Mouse (Mus musculus) adrenal gland, adult 8-10 months (tissue): ENCODE measurements around the gene Nlrc3. TPM values are rescaled to one million over a fixed set of nuclear protein-coding genes. Genes with fewer than 3 reads are reported as not detected.
"Not testable (repeated sequence)": the region's sequence is repeated elsewhere in the genome, so short reads cannot be mapped to it uniquely, and the experiment has no call there.

ENCODE experiments used
- DNase-seq: peaks from one replicate; pipeline ENCODE4 v3.0.0; 2022
- total RNA-seq, 4 experiments: library from RNA; stranded (reverse); gene quantifications; 2 replicates each; pipeline ENCODE4 v1.2.4; 2022

Gene Nlrc3
- 1 to 10 TPM; 3.0 to 6.3 (median 3.8) TPM for total RNA-seq

DNA sequence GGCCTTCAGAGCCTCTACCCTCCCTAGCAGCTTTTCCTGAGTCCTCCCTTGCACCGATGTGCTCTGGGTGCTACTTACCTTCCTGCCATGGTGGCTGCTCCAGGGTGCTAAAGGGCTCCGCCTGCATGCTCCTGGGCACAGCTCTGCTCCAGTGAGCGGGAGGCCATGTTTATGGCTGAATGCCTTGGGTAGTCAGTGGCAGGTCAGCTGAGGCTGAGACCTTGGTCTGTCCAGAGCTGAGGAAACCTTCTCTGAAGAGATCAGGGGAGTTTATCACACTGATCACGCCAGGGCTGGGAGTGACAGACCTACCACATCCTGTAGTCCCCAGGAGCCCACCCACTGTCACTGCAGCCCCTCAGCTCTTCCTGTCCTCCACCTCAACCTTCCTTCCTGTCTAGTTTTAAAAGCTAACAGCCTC is at the start of gene Nlrc3:
TSS of gene Nlrc3 (minus strand) at position 382 of the 421 bp plus-strand sequence.
- DNase-seq = no peak

DNA sequence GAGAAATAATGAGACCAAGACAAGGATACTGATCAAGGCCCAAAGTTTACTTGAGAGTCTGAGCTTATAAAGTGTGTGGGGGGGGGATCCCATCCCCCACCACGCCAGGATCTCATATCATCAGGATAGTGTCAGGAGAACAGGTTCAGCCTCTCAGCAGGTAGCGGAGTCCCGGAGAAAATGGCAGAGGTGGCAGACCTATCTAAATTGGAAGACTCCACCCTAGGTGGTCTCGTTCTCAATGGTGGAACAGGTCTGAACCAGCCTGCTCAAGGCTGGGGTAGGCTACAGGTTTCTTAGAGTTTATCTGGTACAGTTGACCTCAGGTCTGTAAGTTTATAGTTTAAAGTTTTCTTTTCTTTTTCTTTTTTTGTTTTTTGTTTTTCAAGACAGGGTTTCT is 46.3 kb upstream of the Nlrc3 start:
- no peak for DNase-seq

DNA sequence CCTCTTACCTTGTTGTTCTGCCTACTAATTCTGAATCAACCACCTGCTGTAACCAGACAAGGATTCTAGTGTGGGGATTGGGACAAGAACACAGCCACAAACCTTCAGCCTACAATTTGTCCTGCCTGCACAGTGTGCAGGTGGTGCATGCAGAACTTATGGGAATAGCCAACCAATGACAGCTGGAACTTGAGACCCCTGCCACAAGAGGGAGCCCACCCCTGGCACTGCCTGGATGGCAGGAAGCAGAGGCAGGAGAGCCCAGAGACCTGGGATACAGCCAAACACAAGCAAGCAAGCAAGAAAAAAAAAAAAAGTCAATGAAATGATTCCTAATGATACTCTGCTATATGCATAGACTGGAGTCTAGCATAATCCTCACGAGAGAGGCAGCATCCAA is 44.8 kb upstream of the Nlrc3 start:
- DNase-seq = no peak

DNA sequence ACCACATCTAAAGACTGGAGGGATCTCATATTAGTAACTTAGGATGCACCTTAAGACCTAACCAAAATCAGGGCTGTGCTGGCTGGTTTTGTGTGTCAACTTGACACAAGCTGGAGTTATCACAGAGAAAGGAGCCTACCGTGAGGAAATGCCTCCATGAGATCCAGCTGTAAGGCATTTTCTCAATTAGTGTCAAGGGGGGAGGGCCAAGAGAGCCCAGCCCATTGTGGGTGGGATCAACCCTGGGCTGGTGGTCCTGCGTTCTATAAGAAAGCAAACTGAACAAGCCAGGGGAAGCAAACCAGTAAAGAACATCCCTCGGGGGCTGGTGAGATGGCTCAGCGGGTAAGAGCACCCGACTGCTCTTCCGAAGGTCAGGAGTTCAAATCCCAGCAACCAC is 41.0 kb upstream of the Nlrc3 start:
- not testable (repeated sequence) for DNase-seq

DNA sequence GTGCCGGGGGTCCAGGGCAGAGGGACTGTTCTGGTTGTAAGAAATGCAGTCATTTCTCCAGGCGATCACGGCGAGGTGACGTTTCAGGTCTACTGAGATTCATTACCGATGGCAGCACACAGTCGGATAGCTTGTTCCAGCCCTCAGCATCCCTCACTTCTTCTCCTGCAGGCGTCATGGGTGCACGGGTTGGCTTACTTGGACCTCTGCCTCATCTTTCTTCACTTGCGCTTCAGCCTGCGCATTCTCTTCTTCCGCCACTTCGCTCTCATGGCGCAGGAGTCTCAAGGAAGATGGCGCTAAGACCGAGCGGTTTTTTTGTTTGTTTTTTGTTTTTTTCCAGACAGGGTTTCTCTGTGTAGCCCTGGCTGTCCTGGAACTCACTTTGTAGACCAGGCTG is 40.4 kb upstream of the Nlrc3 start:
- DNase-seq = not testable (repeated sequence)

DNA sequence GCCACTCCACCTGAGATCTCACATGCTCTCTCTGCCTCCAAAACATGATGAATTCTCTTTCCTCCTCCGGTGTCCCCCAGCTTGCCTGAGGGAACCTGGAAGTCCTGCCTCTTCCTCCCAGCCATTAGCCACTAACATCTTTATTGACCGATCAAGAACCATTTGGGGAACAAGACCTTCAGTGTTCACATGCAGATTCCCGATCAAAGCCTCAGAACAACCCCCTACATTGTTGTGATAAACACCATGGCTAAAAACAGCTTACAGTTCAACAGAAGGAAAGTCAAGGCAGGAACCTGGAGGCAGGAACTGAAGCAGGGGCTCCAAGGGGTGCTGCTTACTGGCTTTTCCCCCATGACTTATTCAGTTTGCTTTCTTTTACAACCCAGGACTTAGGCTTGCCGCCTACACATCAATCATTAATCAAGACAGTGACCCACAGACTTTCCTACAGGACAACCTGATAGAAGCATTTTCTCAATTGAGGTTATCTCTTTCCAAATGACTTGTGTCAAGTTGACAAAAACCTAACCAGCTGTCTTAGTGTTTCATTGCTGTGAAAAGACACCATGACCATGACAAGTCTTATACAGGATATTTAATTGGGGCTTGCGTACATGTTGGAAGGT is 37.7 kb upstream of the Nlrc3 start:
- DNase-seq = no peak

DNA sequence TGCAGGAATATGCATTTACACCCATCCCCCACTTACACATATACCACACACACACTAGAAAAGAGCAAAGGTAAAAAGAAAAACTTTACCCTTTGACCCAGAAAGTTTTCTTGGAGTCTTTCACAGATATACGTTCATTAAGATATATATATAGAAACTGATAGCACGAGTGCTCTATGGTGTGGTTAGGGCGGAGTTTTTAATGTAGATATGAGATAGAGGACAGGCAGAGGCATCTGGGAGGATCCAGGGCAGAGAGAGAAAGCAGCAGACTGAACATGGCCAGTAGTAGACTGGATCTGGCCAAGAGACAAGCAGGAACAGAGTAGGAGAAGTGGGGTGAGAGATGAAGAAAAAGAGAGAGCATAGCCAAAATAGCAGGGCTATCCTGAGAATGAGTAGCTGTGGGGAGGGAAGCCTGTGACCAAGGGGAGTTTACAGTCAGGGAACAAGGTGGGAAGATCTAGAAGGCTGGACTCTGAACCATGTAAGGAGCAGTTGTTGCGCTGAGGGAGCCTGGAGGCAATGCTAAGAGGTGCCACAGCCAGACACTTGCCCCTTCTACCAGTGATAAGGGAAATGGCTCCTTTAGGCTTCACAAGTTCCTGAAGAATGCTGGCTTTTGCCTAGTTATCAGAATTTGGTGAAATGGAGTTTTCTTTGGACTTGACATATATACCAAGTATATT is 36.6 kb upstream of the Nlrc3 start:
- DNase-seq = no peak

DNA sequence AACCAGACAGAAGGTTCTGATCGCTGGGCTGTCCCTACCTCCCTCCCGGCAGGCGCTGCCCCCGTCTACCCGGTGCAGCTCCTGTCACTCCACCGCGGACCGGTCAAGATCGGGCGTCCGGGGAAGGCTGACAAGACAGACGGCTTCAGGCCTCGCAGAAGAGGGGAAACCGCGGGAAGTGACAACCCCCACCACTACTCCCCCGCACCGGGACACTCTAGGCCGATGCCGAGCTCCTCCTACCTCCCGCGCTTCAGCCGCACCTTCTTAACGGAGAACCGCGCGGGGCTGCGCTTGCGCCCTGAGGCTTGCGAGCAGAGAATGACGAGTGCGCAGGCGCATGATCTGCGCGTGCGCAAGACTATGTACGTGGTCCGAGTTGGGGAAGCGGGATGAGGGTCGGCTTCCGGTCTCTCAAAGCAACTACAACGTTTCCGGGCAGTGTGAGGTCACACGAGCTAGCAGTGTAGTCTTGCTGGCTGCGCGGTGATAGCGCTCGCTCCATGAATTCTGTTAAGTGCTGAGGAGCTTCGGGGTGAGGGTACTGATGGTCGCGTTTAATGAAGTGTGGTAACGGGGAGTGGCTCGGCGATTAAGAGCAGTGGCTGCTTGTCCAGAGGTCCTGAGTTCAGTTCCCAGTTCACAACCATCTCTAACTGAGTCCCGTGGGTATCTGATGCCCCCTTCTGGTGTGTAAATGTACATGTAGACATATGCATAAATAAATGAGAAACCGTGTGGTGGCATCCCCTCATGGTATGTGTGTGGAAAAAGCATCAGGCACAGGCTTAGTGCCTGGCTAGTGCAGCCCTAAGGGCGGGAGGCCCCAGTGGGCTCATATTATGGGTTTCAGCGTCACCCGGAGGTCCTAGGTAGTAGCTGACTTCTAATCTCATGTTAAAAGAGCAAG is 27.3 kb upstream of the Nlrc3 start, which contains the start of gene Slx4:
TSS of gene Slx4 (minus strand) at position 282 of the 910 bp plus-strand sequence.
- DNase-seq = peak; percentile 94

DNA sequence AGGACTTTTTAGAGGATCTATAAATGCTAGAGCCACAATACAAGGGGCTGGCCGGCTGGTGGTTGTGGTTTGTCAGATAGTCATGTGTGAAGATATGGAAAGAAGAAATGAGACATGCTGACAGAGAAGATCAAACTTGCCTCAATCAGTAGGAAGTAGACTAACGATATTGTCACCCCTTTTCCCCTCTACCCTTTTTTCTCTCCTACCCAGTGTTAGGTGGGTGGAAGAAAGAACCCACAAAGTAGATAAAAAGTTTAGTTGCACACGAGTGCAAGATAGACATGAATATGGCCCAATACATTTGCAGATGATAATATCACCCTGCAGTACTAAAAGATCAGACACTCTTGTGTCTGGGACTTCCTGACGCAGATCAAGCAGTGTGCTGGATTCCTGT is 12.0 kb upstream of the Nlrc3 start:
- no peak for DNase-seq

DNA sequence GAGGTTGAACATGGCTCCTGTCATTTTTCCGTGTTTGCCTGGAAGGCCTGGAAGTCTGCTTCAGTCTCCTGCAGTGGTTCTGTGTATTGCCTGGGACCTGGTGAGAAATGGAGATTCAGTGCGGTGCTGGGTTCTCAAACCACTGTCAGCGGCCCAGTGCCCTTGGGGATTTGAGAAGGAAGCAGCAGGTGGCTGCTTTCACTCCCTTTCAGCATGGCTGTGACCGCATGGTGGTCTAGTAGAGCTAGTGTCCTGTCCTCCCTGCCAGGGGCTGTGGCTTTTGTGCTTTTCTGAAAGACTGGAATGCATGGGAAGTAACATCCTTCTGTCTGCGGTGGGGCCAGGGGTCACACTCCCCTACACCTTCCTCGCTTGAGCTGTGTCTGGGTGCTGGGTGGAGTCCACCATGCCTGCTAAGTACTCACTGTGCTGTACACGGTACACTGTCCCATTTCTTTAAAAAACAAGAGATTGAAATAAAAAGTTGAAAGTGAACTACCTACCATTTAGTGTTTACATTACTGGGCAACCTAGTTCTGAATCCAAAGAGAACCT is 6.8 kb upstream of the Nlrc3 start:
- DNase-seq = no peak

DNA sequence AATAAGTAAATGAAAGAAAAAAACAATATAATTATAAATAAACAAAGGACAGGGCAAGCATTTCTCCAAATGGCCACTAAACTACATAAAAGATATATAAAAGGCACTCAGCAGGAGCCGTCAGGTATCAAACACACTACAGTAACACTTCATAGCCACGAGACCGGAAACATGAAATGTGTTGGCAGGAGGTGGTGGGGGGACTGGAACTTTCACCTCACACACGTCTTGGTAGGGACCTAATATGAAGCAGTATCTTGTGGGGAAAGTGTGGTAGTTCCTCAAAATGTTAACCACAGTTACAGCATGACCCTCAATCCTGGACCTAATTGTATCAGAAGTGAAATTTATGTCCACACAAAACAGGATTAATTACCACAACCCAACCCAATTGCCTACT is 5.7 kb upstream of the Nlrc3 start:
- no peak for DNase-seq

DNA sequence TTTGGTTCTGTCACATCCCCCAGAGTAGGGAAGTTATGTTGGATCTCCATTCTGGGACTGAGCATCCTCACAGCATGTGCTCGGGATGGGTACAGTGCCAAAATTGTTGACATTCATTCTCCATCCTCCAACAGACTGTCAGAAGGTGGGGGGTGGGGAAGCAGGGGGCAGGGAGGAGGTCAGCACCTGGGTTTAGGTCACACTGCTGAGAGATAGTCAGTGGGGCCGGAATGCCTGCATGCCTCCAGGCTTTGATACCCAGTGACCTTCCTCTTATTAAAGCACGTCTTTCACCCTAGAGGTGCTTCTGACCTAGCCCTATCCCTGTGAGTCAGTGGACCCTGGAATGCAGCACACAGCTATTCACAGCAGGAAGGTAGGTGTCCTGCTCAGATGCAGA is 280 bp upstream of the Nlrc3 start:
- no peak for DNase-seq

DNA sequence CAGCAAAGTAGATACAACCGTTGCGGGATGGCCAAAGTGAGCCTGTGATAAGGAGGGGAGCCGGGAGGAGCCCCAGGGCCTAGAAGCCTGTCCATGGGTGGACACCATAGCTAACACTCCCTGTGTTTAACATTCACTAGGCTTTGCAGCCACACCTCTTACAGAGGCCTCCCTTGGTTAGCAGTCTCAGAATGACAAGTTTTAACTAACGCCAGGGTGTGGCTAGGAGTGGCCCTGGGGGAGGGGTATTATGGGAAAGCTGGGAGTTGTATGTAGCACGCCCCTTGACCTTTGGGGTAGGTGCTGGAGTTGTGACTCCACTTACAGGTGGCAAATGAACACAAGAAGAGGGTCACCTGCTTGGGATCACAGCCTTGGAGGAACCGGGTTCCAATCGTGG is 774 bp downstream of the Nlrc3 start:
- DNase-seq = no peak

DNA sequence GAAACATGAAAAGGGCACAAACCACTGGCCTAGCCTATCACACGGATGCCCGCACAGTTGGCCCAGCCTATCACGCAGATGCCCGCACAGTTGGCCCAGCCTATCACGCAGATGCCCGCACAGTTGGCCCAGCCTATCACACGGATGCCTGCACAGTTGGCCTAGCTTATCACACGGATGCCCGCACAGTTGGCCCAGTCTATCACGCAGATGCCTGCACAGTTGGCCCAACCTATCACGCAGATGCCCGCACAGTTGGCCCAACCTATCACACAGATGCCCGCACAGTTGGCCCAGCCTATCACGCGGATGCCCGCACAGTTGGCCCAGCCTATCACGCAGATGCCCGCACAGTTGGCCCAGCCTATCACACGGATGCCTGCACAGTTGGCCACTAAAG is 2.0 kb downstream of the Nlrc3 start:
- DNase-seq = not testable (repeated sequence)

DNA sequence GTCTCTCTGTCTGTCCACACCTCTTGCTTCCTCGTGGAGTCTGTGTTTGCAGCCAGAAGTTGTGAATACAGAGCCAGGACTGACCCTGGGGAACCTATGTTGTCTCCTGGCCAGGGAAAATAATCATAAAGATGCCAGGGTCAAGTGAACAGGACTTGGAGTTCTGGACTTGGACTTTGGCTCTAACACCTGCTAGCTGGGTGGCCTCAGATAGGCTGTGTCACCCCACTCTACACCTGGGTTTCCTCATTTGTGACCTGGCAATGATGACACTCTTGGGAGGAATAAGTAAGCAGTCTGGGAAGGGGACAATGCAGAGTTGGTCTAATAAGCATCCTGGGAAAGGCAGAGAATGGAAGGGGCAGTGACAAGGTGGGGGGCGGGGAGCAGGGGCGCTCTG is 10.9 kb downstream of the Nlrc3 start:
- DNase-seq = no peak

DNA sequence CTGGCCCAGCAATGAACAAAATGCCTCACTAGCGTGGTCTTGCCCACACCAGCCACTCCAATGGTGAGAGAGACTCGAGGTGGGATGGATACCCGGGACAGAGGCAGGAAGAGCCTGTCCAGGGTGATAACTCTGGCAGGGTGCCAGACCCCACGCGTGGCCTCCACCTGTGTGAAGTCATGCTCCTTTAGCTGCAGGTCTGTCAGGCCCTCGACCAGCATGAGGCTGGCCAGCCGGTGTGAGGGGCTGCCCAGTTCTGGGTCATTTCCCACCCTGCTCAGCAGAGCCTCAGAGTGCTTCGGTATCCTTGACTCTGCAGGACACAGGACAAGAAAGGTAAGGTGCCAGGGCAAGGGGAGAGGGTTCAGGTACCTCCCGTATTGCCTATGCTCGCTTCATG is 11.4 kb downstream of the Nlrc3 start:
- no peak for DNase-seq

DNA sequence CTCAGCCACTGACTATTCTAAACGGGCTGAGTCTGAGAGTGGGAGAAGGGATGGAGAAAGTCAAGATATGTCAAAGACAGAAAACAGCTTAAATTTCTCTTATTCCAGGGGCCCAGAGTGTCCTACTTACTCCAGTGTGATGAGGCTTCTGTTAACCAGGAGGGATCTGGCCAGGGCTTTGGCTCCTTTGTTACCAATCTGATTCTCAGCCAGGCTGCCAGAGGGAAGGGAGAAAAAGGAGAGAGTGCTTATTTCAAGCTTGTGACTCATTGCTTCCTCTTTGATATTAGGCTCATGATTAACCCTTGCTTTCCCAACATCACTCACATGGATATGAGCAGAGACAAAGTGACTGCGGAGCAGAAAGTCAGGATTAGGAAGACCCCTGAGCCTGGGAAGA is 17.2 kb downstream of the Nlrc3 start:
- DNase-seq = no peak

DNA sequence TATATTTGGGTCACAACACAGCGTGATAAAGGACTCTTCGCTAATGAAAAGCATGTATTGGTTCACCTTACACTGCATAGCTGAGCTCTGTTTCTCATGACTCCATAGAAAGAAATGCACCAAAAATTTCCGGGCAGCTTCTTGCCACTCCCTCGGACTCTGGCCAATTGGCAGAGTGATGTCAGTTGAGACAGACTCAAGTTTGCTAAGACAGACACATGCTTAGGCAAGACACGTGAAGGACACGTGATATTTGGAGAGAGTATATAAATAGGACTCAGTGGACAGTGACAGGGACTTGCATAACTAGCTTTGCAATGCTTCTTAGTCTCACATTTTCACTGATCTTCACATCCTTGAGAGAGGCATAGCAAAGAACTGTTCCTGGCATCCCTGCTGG is 20.1 kb downstream of the Nlrc3 start:
- DNase-seq = peak; percentile 75

DNA sequence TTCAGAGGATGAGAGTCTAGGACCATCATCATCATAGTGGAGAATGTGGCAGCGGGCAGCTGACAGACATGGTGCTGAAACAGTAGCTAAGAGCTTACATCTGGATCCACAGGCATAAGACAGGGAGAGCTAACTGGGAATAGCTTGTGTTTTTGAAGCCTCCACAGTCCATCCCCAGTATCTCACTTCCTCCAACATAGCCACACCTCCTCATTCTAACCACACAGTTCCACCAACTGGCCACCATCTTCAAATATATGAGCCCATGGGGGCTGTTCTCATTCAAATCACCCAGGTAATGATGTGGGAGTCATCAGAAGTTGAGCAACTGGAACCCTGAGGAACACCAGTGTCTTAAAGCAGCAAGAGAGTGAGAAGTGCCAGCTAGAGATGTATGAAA is 25.3 kb downstream of the Nlrc3 start:
- no peak for DNase-seq

DNA sequence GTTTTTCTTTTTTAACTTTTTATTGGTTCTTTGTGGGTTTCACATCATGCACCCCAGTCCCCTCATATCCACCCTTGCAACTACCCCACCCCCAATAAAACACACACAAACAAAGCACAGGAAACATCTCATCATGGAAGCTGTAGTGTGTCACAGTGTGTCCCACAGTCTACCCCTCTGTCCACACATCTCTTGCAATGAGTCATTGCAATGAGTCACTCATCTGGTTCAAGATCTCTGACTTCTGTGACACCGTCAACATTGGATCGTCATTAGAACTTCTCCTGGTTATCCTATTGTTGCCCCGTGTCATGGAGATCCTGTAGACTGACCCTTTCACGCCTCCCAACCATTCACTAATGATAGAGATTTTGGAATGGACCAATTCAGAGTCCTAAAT is 41.7 kb downstream of the Nlrc3 start:
- no peak for DNase-seq

DNA sequence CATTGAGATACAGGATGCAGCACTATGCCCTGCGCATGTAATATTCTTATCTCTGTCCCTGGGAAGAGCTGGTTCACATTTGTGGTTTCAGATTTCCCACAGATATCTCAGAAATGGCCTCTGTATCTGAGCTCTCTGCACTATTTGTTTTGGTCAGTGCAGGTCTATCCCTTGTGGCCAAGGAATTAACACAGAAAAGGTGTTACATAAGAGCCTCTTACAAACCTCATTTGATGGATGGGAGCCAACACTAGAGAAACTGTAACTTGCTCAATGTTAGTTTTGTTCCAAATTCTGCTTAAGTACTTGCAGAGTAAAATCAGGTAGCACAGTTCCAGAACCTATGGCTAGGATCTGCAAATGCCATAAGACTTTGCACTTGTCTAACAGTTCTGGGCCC is 42.3 kb downstream of the Nlrc3 start:
- no peak for DNase-seq

DNA sequence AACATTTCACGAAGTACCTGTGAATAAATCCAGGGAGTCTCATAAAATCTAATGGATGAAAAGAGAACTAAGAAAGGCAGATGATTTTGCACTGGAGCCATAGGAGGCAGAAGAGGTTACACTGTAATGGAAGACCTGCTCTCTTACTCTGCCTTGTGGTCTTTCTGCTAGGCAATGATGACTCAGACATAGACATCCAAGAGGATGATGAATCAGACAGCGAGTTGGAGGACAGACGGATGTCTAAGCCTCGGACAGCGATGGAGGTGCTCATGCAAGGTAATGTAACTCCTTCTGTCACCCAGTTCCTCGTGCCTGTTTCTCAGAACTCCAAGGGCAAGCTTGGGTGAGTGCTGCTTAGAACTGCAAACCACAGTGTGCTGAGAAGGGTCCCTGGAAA is 42.9 kb downstream of the Nlrc3 start:
- peak; percentile 32 for DNase-seq

DNA sequence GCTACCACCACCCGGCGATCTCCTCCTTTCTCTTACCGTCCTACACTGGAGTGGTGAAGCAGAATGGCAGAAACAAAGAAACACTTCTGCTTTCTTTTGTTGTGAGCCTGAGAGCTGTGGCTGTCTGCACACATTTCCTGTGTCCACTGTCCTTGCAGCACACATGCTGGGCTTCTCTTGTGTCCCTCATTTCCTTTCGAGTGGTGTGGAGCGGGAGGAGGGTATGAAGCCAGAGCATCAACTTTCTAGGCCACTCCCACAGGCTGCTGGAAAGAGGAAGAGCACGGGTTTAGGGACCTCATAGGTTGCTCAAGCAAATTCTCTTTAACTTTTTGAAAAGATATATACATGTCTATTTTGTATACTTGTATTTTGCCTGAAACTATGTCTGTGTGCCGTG is 47.3 kb downstream of the Nlrc3 start:
- no peak for DNase-seq
